Mouse (Mus musculus) embryonic fibroblast, embryonic 13.5 days (primary cell): ENCODE measurements at regions not wholly inside any gene's neighbourhood (a gene's known extent, or its start where the extent isn't known, plus 50 kb on each side); places are given as distances from the start of the nearest gene placed in this dataset.

Experiments
- CTCF ChIP-seq: IDR thresholded peaks from 2 replicates; pipeline ENCODE4 v1.5.1; 2011; ENCODE audit warnings: mild to moderate bottlenecking, control low read depth, low read length, moderate library complexity, borderline replicate concordance; ENCODE audit not compliant: insufficient read depth
- POLR2A ChIP-seq: IDR thresholded peaks from 2 replicates; pipeline ENCODE4 v1.6.1; 2011; ENCODE audit warnings: low read depth, mild to moderate bottlenecking, control low read depth, low read length, moderate library complexity

- no peak for TF ChIP-seq CTCF
- no peak for TF ChIP-seq POLR2A
These were observed 812.1 kb downstream of the Ryr2 start for GRCm38 (mm10) chr13:11294689-11295088.
